8 mouse cellular contexts compared by ENCODE assay signal in the genomic region with DNA sequence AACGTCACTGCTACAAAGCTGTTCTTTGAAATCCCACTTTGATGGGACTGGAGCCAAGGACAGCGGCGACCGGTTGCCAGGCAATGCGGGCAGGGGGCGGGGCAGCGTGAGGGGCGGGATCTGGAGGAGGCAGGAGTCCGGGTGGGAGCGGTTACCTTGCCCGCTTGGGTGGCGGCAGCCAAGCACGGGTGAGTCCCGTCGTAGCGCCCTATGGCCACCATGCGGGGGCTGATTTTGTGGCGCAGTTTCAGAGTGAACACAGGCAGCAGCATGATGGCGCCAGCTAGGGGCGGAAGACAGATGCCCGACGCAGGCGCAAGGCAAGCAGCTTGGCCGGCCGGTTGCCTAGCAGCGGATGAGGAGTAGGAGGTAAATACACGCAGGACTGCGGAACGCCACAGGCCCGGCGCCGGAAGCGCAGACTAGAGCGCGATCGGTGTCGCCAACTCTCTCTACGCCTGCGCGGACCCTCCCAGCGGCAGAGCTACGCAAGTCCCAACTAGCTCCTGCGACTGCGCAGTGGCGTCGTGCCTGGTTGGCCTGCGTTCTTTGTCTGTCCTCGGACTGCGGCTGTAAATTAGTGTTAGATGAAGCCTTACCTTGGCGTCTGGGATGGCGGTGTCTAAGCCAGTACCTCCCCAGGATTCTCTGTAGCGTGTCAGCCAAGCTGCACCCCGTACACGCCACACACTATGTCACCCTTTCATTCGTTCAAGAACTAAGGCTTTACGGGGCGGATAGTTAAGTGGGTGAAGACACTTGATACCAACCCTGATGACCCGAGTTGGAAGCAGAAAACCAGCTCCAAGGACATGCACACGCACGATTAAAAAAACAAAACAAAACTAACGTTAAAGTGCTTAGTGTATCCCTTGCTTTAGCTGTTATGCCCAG. TPM values are rescaled to one million over a fixed set of nuclear protein-coding genes. Genes with fewer than 3 reads are reported as not detected.
DNase-seq lines count a peak whose midpoint lies in the region; ATAC-seq lines count a peak whose summit lies in the region.

A gene (minus strand): TSS at position 848 of the 894 bp plus-strand sequence.

- H3K4me2 ChIP-seq in intestine, embryonic 14.5 days (ENCODE audit: low read length) = peak within 1 kb of the TSS; percentile 64

- H3K4me3 ChIP-seq in intestine, embryonic 14.5 days (ENCODE audit: low read depth, low read length) = peak within 1 kb of the TSS; percentile 56

- 1% methylated on average over 59 of the region's 61 CpGs for WGBS in intestine, embryonic 14.5 days

- H3K27me3 ChIP-seq in intestine, embryonic 14.5 days (replicated peaks; ENCODE audit: control insufficient read depth, insufficient read depth, low read length) = no peaks in the 10 kb centered on the region

- peak; percentile 97 to 98 for DNase-seq in adrenal gland, adult 18-20 months (ENCODE audit: low spot score in 2 of 2)
- DNase-seq in embryo, embryonic 11 days = peak; percentile 100
- peak; percentile 100 for DNase-seq in gastrocnemius, postnatal 25 days
- peak; percentile 95 for DNase-seq in intestine, embryonic 14.5 days (ENCODE audit: low spot score)
- DNase-seq in left cerebral cortex, postnatal 14 days (ENCODE audit: low spot score in 2 of 2) = peak; percentile 100
- peak; percentile 100 for DNase-seq in mesoderm, embryonic 11.5 days (ENCODE audit: low read depth, low spot score)
- DNase-seq in right cerebral cortex, postnatal 36 days (ENCODE audit: low spot score in 2 of 2) = peak; percentile 100
- peak; percentile 98 for DNase-seq in yolk sac, embryonic 10.5 days (ENCODE audit: low spot score)

- no peaks in the 10 kb centered on the region for H3K36me3 ChIP-seq in intestine, embryonic 14.5 days (ENCODE audit: control insufficient read depth, insufficient read depth, low read length)

- peak; percentile 100 for ATAC-seq in intestine, embryonic 14.5 days (replicated peaks; ENCODE audit: low FRiP score, low TSS enrichment, low read depth)

- H3K27ac ChIP-seq in intestine, embryonic 14.5 days (ENCODE audit: low read depth) = peak within 1 kb of the TSS; percentile 88

- peak within 1 kb of the TSS; percentile 58 for H3K9ac ChIP-seq in intestine, embryonic 14.5 days (ENCODE audit: low read length)

- H3K4me1 ChIP-seq in intestine, embryonic 14.5 days (replicated peaks; ENCODE audit: control insufficient read depth, insufficient read depth, low read length) = peaks cover 9% of the 10 kb centered on the region; the same call in 1 of the 2 replicates

- H3K9me3 ChIP-seq in intestine, embryonic 14.5 days (ENCODE audit: control insufficient read depth, low read length) = no peaks in the 10 kb centered on the region

- intact Hi-C loops in left cerebral cortex, postnatal 14 days (cut with DNase I) = loop anchor here (2.0 kb wide), 1 partner anchor 54 kb away; a partner anchor contains a TSS

RNA-seq across cellular contexts. Expression of the gene that starts here (rescaled TPM):
- total RNA-seq in adrenal gland, adult 18-20 months (2021) = 10 to 100 TPM; 20.1 to 21.4 TPM
- total RNA-seq in gastrocnemius, postnatal 25 days (2021) = 1 to 10 TPM; 1.5 to 2.3 TPM
- 12.2 and 13.2 TPM in 2 replicates for polyA plus RNA-seq in intestine, embryonic 14.5 days (2014; fragmentation: Nextera tagmentation; extraction: Ambion mirVana)
- total RNA-seq in left cerebral cortex, postnatal 14 days (2021) = 10 to 100 TPM; 20.1 to 20.3 TPM

Comparison
In these comparisons a context has a peak if more than half of its experiments do, and no peak if none do; other contexts are left out.
1. Peak in every context shown above with its lines: DNase-seq, ATAC-seq, H3K4me3 ChIP-seq and H3K27ac ChIP-seq.
2. RNA of the gene that starts here (total RNA-seq): 20.1 to 21.4 TPM in adrenal gland, adult 18-20 months and 20.1 to 20.3 TPM in left cerebral cortex, postnatal 14 days; 1.5 to 2.3 TPM in gastrocnemius, postnatal 25 days; every median in the first group is over 4 times any median in the second.